Mouse (Mus musculus): ENCODE data around the gene Best2. TPM values are rescaled to one million over a fixed set of nuclear protein-coding genes. Genes with fewer than 3 reads are reported as not detected.
A peak's percentile ranks its signal among the peaks of the same experiment; 100 is the strongest.

Gene Best2
- total and polyA plus RNA-seq, 2 experiments, result 0.06 TPM; not detected in 1

DNA sequence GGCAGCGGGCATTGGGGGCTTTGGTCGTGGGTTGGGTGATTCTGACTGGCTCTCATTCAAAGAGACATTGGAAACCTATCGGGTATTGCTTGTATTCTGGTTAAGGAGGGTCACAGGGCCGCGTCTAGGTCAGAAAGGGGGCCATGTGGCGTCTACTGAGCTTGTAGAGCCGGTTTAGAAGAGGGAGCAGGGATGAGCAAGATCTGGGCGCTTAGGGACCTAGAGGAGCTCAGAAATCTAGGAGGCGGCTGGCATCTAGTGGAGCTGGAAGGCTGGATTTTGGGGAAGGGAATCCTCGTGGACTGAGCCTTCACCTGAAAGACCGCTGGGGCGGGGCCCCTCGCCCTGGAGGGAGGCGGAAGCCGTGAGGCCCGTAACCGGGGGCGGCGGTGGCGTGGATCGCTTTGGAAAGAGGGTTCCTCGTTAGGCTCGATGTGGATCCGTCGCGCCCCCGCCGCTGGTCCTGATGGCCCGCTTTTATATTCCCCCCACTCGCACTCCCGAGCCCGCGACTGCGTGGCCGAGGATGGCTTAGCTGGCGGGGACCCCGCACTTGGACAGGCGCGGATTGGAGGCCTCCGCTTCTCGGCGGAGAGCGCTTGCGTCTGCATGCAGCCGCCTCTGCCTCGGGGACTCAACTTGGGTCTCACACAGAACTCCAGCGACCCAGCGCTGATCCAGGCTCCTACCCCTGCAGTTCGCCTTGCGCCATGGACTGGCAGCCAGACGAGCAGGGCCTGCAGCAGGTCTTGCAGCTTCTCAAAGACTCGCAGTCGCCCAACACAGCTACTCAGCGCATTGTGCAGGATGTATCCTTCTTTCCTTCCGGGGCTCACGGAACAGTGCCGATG, 23.6 kb upstream of the Best2 start:
- WGBS, result 3% methylated on average over 57 of the region's 57 CpGs
- DNase-seq (ENCODE audit: extremely low read depth, low read depth, low spot score), result peak; percentile 35
- Histone ChIP-seq H3K79me2 (ENCODE audit: control insufficient read depth, insufficient read depth, low read length) (peaks cover 14% of the 10 kb centered on the region; the same call in 1 of the 2 replicates), H3K4me3 (ENCODE audit: insufficient read depth, low read depth, low read length) (peak overlapping the region; percentile 78), H3K27ac (replicated peaks; ENCODE audit: insufficient read depth, low read depth, low read length) (peak overlapping the region; percentile 19; the same call in 1 of the 2 replicates), H3K36me3 (ENCODE audit: control insufficient read depth, insufficient read depth, low read length) (peaks cover 2% of the 10 kb centered on the region; the same call in 1 of the 2 replicates), H3K4me1 (ENCODE audit: control insufficient read depth, insufficient read depth, low read length) (peaks cover 9% of the 10 kb centered on the region), H3K27me3 (ENCODE audit: control insufficient read depth, insufficient read depth, low read length) (no peaks in the 10 kb centered on the region), H3K9ac (ENCODE audit: low read depth, low read length) (peak overlapping the region; percentile 91)
- TF ChIP-seq CTCF (IDR thresholded peaks at IDR 0.05; ENCODE audit: low read depth, low read length) (no peak), POLR2A (IDR thresholded peaks at IDR 0.05; ENCODE audit: extremely low read depth, insufficient read depth, low read length) (no peak)

DNA sequence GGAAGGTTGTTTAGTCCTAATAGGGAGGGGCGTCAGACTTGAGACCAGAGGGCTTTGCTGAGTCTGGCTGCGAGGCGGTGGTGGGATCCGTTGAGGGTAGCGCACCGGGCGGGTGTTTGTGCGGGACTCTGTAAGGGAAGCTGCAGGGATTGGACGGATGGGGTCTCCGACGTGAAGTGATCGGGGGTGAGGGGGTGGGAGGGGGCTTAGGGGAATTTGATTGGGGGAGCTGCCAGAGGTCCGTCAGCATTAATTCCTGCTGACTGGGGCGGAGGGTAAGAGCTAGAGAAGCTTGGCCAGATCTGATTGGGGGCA, 23.0 kb upstream of the Best2 start:
- H3K36me3 ChIP-seq (ENCODE audit: control insufficient read depth, insufficient read depth, low read length), result peaks cover 2% of the 10 kb centered on the region; the same call in 1 of the 2 replicates
- TF ChIP-seq CTCF (IDR thresholded peaks at IDR 0.05; ENCODE audit: low read depth, low read length) (no peak), POLR2A (IDR thresholded peaks at IDR 0.05; ENCODE audit: extremely low read depth, insufficient read depth, low read length) (no peak)
- peak overlapping the region; percentile 60 for H3K27ac ChIP-seq (replicated peaks; ENCODE audit: insufficient read depth, low read depth, low read length)
- no peak for DNase-seq (ENCODE audit: extremely low read depth, low read depth, low spot score)
- peak overlapping the region; percentile 78 for H3K4me3 ChIP-seq (ENCODE audit: insufficient read depth, low read depth, low read length)
- H3K79me2 ChIP-seq (ENCODE audit: control insufficient read depth, insufficient read depth, low read length), result peaks cover 14% of the 10 kb centered on the region; the same call in 1 of the 2 replicates
- no peaks in the 10 kb centered on the region for H3K27me3 ChIP-seq (ENCODE audit: control insufficient read depth, insufficient read depth, low read length)
- H3K9ac ChIP-seq (ENCODE audit: low read depth, low read length), result peak overlapping the region; percentile 91
- H3K4me1 ChIP-seq (ENCODE audit: control insufficient read depth, insufficient read depth, low read length), result peaks cover 15% of the 10 kb centered on the region
- WGBS, result 0% methylated on average over 14 of the region's 14 CpGs

DNA sequence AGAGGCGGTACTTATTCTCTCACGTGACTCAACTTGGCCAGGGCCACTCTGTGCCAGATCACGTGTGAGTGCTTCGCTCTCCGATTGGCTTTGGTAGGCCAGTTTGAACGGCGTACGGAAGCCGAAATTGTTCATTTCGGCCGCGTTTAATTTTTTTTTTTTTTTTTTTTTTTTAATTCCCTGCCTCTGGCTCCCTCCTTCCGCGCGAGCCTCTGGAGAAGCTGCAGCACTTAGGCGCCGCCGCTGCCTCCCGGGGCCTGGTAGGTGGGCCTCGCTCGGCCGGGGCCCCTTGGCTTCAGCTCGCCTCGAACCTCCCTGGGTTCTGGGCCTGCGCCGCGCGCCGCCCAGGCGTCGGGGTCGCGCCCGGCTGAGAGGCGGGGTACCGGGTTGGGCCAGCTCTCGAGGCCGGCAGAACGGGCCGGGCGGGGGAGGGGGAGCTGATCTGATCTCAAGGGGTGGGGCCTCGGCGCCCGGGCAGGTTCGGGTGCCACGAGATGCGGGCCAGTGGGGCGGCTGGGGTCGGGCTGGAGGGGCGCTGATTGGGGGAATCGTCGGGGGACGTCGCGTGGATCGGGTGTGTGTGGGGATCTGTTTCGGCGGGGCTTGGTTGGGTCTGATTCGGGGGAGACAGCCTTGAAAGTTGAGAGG, 22.5 kb upstream of the Best2 start, which contains the start of gene Tnpo2:
Tnpo2 (plus strand) TSS at position 198 of the 648 bp plus-strand sequence.
- WGBS, result under 1% methylated on average over 58 of the region's 59 CpGs
- peak; percentile 95 for DNase-seq (ENCODE audit: extremely low read depth, low read depth, low spot score)
- Histone ChIP-seq H3K79me2 (ENCODE audit: control insufficient read depth, insufficient read depth, low read length) (peaks cover 14% of the 10 kb centered on the region; the same call in 1 of the 2 replicates), H3K4me3 (ENCODE audit: insufficient read depth, low read depth, low read length) (peak within 1 kb of the TSS; percentile 78), H3K4me1 (ENCODE audit: control insufficient read depth, insufficient read depth, low read length) (peaks cover 18% of the 10 kb centered on the region), H3K9ac (ENCODE audit: low read depth, low read length) (peak within 1 kb of the TSS; percentile 91), H3K27me3 (ENCODE audit: control insufficient read depth, insufficient read depth, low read length) (no peaks in the 10 kb centered on the region), H3K36me3 (ENCODE audit: control insufficient read depth, insufficient read depth, low read length) (peaks cover 2% of the 10 kb centered on the region), H3K27ac (replicated peaks; ENCODE audit: insufficient read depth, low read depth, low read length) (peak within 1 kb of the TSS; percentile 95)
- TF ChIP-seq POLR2A (IDR thresholded peaks at IDR 0.05; ENCODE audit: extremely low read depth, insufficient read depth, low read length), result 0 out of 2 replicates have a peak, but pooled peaks have one; percentile 11
- no peak for TF ChIP-seq CTCF (IDR thresholded peaks at IDR 0.05; ENCODE audit: low read depth, low read length)

DNA sequence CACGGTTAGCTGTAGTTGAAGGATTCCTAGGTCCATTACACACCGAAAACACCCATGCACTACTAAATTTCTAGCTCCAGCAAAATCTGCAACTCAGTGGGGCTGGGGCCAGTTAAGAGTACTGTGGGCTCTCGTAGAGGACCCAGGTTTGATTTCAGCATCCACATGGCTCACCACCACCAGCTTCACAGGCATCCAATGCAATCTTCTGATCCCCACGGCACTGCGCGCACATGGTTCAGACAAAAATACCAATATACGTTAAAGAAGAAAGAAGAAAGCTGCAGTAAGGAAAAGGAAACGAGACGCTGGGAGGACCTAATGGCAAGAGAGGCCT, 22.0 kb upstream of the Best2 start:
- H3K4me3 ChIP-seq (ENCODE audit: insufficient read depth, low read depth, low read length), result peak overlapping the region; percentile 67
- peaks cover 14% of the 10 kb centered on the region; the same call in 1 of the 2 replicates for H3K79me2 ChIP-seq (ENCODE audit: control insufficient read depth, insufficient read depth, low read length)
- H3K27me3 ChIP-seq (ENCODE audit: control insufficient read depth, insufficient read depth, low read length), result no peaks in the 10 kb centered on the region
- TF ChIP-seq CTCF (IDR thresholded peaks at IDR 0.05; ENCODE audit: low read depth, low read length) (no peak), POLR2A (IDR thresholded peaks at IDR 0.05; ENCODE audit: extremely low read depth, insufficient read depth, low read length) (no peak)
- peak overlapping the region; percentile 95 for H3K27ac ChIP-seq (replicated peaks; ENCODE audit: insufficient read depth, low read depth, low read length)
- peak overlapping the region; percentile 82 for H3K9ac ChIP-seq (ENCODE audit: low read depth, low read length)
- no peak for DNase-seq (ENCODE audit: extremely low read depth, low read depth, low spot score)
- H3K36me3 ChIP-seq (ENCODE audit: control insufficient read depth, insufficient read depth, low read length), result peaks cover 4% of the 10 kb centered on the region
- under 1% methylated on average over 9 of the region's 9 CpGs for WGBS
- H3K4me1 ChIP-seq (ENCODE audit: control insufficient read depth, insufficient read depth, low read length), result peaks cover 20% of the 10 kb centered on the region

DNA sequence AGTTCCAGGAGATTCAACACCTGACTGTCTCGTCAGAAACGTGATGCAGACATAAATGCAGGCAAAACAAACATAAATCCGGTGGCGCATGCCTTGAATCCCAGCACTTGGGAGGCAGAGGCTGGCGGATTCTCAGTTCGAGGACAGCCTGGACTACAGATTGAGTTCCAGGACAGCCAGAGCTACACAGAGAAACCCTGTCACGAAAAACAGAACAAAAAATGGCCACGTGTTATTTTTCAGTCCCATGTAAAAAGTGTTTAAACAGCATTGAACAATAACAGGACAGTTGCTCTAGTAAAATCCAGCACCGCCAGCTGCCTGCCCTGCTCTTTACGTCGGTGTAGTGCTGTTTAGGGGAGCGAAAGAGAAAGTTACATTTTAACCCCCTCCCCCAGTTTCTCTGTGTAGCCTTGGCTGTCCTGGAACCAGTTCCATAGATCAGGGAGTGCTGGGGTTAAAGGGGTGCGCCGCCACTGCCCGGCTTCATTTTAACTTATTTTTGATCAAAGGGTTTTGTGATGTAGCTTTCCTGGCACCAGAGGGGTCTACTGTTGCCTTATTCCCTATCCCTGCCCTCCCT, 21.5 kb upstream of the Best2 start:
- peak overlapping the region; percentile 67 for H3K4me3 ChIP-seq (ENCODE audit: insufficient read depth, low read depth, low read length)
- TF ChIP-seq POLR2A (IDR thresholded peaks at IDR 0.05; ENCODE audit: extremely low read depth, insufficient read depth, low read length) (no peak), CTCF (IDR thresholded peaks at IDR 0.05; ENCODE audit: low read depth, low read length) (no peak)
- H3K9ac ChIP-seq (ENCODE audit: low read depth, low read length), result peak overlapping the region; percentile 82
- H3K79me2 ChIP-seq (ENCODE audit: control insufficient read depth, insufficient read depth, low read length), result peaks cover 14% of the 10 kb centered on the region; the same call in 1 of the 2 replicates
- H3K36me3 ChIP-seq (ENCODE audit: control insufficient read depth, insufficient read depth, low read length), result peaks cover 2% of the 10 kb centered on the region
- H3K27ac ChIP-seq (replicated peaks; ENCODE audit: insufficient read depth, low read depth, low read length), result peak overlapping the region; percentile 95
- peak; percentile 67 for DNase-seq (ENCODE audit: extremely low read depth, low read depth, low spot score)
- H3K27me3 ChIP-seq (ENCODE audit: control insufficient read depth, insufficient read depth, low read length), result no peaks in the 10 kb centered on the region
- peaks cover 20% of the 10 kb centered on the region for H3K4me1 ChIP-seq (ENCODE audit: control insufficient read depth, insufficient read depth, low read length)
- WGBS, result under 1% methylated on average over 15 of the region's 15 CpGs
